Mouse (Mus musculus) gastrocnemius, adult 18-20 months (tissue): ENCODE measurements around the gene Svopl. TPM values are rescaled to one million over a fixed set of nuclear protein-coding genes. Genes with fewer than 3 reads are reported as not detected.

ENCODE experiments used
- DNase-seq: peaks from one replicate; pipeline ENCODE4 v3.0.0; 2021; ENCODE audit warnings: low spot score
- total RNA-seq, 2 experiments: library from RNA; stranded (reverse); gene quantifications; 2 replicates each; pipeline ENCODE4 v1.2.3; 2021

Svopl gene
- total RNA-seq, 2 experiments from 2014 or later, result not detected

GRCm38 (mm10) chr6:38032801-38033566 is 13.8 kb downstream of the Svopl start:
- no peak for DNase-seq

GRCm38 (mm10) chr6:38031924-38032540 is 14.8 kb downstream of the Svopl start:
- DNase-seq, result no peak

- no peak for DNase-seq
These were observed 18.6 kb downstream of the Svopl start for GRCm38 (mm10) chr6:38028205-38028604.

- DNase-seq, result no peak
These were observed 19.0 kb downstream of the Svopl start for GRCm38 (mm10) chr6:38027771-38028170.

- DNase-seq, result no peak
These were observed 23.5 kb downstream of the Svopl start for GRCm38 (mm10) chr6:38023284-38023683.

- DNase-seq, result no peak
These were observed 25.4 kb downstream of the Svopl start for GRCm38 (mm10) chr6:38021406-38021805.

- DNase-seq, result no peak
These were observed 34.0 kb downstream of the Svopl start for GRCm38 (mm10) chr6:38012829-38013228.

GRCm38 (mm10) chr6:38007459-38007858 is 39.3 kb downstream of the Svopl start:
- DNase-seq, result peak; percentile 50

- DNase-seq, result no peak
These were observed 79.4 kb downstream of the Svopl start for GRCm38 (mm10) chr6:37967386-37967785.

GRCm38 (mm10) chr6:37951306-37951705 is 95.5 kb downstream of the Svopl start:
- no peak for DNase-seq

GRCm38 (mm10) chr6:37936498-37936897 is 110.3 kb downstream of the Svopl start:
- DNase-seq, result no peak

Other genes starting within 250 kb of the Svopl start
- 10 to 100 TPM; 38.6 to 39.2 TPM for gene Trim24, start 176.2 kb downstream of the Svopl start, total RNA-seq
- gene Tmem213, start 62.3 kb upstream of the Svopl start, total RNA-seq, result not detected
- under 1 TPM; 0.16 to 0.43 TPM for gene Atp6v0a4, start 77.6 kb upstream of the Svopl start, total RNA-seq
- gene D630045J12Rik, start 207.0 kb upstream of the Svopl start, total RNA-seq, result under 1 TPM; 0.21 to 0.23 TPM